Mouse (Mus musculus) ovary, adult 18-20 months (tissue): ENCODE data around the gene Ddx51.

ENCODE experiments used
- DNase-seq: peaks from one replicate; pipeline ENCODE4 v3.0.0; 2022; ENCODE audit warnings: low spot score, mixed read lengths

Ddx51 gene

DNA sequence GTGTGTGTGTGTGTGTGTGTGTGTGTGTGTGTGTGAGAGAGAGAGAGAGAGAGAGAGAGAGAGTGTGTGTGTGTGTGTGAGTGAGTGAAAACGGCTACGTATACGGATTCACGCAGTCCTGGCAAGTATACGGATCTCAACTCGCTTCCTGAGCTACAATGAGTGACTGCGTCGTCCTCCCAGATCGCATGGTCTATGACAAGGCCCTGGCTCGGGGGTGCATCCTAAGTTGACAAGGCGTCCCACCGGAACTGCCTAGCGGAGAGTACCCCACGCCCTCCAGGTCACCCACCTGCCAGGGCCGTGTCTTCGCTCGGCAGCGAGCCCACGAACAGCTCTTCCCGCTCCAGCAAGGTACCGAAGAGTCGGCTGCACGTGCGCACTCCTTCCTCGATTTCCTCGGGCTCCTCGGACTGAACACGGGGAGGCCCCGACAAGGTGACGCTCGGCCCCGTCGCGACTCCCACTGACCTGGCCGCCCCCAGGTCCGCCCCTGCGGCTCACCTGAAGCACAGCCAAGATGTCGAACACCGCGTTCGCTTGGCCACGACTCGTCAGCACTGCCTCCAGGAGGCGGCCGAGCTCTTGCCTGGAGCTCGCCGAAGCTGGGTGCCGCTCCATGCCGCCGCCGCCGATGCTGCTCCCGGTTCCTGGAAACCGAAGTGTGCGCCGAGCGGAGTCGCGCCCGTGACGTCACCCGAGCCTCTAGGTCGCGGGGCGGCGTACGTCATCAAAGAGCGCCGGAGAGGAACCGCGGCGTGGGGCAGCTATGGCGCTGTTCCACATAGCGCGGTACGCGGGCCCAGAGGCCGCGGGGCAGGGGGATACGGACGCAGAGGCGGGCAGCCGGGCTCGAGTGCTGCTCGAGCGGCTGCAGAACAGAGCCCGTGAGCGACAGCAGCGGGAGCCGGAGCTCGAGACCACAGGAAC, at the start of gene Ddx51, which contains the start of gene Noc4l:
Gene Ddx51 (plus strand): TSS at position 733 of the 930 bp plus-strand sequence.
Gene Noc4l (minus strand): TSS at position 699 of the 930 bp plus-strand sequence.
- peak; percentile 84 for DNase-seq

GRCm38 (mm10) chr5:110604311-110604710, 48.9 kb upstream of the Ddx51 start:
- DNase-seq: no peak

DNA sequence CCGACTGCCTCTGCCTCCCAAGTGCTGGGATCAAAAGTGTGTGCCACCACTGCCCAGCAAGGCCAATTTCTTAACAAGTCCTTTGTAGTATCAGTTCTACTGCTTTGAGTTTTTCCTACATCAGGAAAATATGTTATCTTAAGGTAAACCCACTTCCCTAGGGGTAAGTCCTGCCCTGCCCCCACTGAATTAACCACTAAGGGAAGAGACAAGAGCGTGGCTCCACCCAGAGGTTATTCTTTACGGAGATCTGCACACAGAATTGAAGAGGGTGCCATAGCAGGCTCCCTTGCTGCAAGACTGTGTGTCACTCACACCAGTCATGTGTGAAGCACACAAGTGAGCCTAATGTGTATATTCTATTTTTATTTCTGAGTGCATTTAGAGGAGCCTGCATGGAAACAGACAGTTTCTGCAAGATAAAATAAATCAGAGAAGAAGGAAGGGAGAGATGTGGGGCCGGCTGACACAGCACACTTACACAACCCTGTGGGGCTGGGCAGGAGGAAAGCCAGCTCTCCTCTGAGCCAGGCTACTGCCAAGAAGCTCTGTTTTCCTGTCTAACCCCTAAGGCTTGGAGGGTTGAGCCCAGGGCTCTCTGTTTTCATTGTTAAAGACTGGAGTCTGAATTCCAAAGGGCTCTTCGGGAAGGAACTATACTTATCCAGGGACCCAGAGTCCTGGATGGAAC, 47.6 kb upstream of the Ddx51 start:
- no peak for DNase-seq

DNA sequence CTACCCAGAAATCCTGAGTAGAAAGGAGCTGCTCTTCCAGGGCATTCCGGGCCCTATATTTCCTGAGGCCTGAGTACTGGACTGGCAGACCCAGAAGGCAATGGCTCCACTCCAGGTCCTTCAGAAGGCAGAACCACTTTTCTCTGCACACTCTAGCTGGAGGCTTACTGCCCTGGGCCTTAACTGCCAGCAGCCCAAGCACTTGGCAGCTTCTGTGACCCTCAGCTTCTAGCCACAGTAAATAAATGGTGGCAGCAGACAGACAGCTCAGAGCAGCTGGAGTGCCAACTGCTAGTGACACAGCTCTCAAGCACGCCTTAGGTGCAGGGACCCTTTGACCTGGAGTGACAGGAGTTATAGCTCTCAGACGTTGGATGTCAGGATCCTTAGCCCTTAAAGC, 45.5 kb upstream of the Ddx51 start:
- no peak for DNase-seq

DNA sequence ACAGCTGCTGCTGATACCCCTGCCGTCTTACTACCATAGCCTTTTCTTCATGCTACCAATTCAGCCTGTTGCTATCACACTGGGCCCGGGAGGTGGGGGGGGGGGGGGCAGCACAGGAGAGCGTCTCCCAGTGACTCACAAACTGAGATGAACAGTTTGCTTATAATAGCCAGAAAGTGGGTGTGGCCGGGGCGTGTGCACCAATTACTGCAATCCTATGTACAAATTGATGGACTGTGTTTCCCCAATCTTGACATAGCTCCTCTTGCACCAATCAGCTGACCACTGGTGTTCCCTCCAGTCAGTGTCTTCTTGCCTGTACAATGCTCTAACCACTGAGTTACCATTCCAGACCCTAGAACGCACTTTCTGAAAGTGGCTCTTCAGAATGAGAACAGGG, 44.9 kb upstream of the Ddx51 start:
- no peak for DNase-seq

DNA sequence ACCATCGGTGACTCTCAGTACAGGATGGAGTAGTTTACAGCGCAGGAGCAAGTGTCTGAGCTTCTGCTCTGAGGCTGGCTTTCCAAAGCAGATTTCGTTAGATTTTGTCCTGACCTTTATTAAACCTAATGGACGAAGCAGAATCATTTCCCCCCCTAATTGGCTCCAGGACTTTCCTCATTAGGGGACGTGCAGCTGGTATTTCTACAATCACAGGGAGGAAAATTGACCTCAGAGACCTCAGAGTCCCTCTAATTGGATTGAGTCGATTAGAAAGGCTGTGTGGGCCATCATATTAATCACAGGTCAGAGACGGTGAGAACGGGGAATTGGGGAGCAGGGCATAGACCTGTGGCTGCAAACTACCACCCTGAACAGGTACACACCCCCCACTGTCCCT, 44.3 kb upstream of the Ddx51 start:
- no peak for DNase-seq

- no peak for DNase-seq
These were observed 43.8 kb upstream of the Ddx51 start for GRCm38 (mm10) chr5:110609425-110609824.

DNA sequence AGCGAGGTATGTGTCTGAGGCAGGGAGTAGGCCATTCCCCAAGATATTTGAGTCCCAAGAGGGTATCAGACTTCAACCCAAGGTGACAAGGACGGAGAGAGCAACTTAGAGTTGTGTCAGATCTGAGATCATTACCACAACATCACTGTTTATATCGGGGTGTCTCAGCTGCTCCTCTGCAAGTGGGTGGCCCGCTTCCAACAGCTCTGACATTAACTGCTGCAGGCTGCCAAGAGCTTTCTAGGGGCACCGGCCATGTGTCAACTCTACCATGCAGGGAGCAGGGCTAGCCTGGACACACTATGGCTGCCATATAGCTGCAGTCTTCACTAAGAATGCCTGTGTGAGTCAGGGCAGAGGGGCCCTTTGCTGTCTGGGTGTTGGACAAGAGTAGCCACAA, 43.4 kb upstream of the Ddx51 start:
- DNase-seq: no peak

- DNase-seq: no peak
These were observed 42.8 kb upstream of the Ddx51 start for GRCm38 (mm10) chr5:110610484-110610883.

DNA sequence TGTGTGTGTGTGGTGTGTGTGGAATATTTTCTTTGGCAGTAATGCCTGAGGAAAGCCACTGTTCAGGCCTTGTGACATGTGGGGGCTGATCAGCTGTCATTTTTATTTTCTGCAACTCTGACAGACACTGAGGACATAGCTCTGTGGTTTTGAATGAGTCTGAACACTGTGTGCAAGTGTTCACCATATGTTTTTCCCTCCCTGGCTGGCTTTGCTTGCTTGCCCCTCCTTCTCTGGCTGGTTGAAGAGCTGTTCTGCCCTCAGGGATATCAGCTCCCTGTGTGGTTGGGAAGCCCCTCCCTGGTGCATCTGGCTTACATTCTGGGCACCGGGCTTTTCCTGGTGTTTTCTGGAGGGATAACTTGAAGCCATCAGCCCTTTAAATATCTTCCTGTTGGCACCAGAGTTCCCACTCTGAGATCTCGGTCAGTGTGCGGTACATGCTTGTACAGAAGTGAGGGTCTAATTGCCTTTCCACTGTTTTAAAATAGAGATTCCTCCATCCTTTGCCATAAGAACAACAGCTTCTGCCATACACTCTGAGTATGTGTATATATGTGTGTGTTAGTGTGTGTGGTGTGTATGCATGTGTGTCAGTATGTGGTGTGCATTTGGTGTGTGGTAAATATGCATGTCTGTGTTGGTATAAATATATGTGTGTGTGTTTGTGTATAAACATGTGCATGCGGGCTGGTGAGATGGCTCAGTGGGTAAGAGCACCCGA, 41.7 kb upstream of the Ddx51 start:
- DNase-seq: no peak

- DNase-seq: no peak
These were observed 34.0 kb upstream of the Ddx51 start for GRCm38 (mm10) chr5:110619226-110619625.

DNA sequence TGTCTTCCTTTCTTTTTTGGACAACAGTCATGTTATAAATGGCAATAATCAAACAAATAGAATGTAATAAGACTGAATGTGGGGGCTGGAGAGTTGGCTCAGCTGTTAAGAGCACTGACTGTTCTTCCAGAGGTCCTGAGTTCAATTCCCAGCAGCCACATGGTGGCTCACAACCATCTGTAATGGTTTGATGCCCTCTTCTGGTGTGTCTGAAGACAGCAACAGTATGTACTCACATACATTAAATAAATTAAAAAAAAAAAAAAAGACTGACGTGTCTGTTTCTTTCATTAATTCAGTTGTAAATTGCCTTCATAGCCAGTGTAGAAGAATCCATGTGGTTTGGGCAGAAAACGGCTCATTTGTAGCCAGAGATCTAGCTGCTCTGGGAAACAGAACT, 28.9 kb upstream of the Ddx51 start:
- no peak for DNase-seq

GRCm38 (mm10) chr5:110627351-110627750, 25.9 kb upstream of the Ddx51 start:
- DNase-seq: no peak

DNA sequence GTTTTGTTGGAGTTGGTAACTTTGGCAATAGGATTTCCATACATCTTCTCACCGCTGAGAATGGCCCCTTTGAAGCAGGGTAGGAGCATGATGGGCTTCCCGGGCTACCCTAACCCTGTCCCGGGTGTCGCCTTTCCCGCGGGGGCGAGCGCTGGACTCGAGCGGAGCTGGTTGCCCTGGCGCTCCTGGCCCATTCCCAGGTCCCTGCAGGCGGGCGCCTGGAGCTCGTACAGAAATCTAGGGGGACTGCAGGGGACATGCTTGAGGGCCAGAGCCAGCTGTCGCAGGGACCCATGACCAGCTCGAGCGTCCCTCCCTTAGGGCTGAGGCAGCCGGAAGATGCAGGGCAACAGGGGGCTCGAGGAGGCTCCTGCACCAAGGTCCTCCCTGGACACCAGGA, 25.1 kb upstream of the Ddx51 start:
- no peak for DNase-seq

- DNase-seq: peak; percentile 68
These were observed 23.6 kb upstream of the Ddx51 start for GRCm38 (mm10) chr5:110629525-110630120.

GRCm38 (mm10) chr5:110635951-110636707, 17.1 kb upstream of the Ddx51 start:
- no peak for DNase-seq

- DNase-seq: no peak
These were observed 14.8 kb upstream of the Ddx51 start for GRCm38 (mm10) chr5:110638306-110639074.

DNA sequence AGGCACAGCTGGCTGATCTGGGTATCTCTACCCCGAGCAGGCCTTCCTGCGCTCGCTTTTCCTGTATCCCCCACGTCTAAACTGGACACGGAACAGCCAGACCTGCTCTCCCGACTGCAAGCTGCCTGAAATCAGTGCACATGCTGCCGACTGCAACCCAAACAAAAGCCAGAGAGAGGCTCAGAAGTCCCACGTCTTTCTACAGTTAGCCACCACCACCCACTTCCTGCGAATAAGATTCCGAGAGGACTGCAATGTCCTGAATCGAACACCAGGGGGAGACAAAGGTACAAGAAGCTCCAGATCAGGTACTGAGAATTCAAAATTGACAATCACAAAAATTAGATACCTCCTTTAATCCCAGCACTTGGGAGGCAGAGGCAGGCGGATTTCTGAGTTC, 13.8 kb upstream of the Ddx51 start:
- peak; percentile 21 for DNase-seq

GRCm38 (mm10) chr5:110646377-110646776, 6.9 kb upstream of the Ddx51 start:
- DNase-seq: no peak

DNA sequence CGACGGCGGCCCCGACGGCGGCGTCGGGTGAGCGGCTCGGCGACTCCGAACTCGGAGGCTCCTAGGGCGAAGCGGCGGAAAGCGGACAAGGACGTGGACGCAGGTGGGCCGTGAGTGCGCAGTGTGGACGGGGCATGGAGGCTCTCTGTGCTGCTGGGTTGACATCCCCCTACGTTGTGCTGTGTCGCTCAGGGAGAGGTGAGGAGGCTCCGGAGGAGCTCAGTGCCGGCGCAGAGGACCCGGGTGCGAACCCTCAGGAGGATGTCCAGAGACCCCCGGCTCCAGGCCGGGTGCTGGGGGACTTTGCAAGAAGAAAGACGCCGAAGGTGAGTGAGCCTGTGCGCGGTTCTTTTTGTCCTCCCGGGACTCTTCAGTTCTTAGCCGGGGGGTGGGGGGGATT, 435 bp downstream of the Ddx51 start:
- no peak for DNase-seq

DNA sequence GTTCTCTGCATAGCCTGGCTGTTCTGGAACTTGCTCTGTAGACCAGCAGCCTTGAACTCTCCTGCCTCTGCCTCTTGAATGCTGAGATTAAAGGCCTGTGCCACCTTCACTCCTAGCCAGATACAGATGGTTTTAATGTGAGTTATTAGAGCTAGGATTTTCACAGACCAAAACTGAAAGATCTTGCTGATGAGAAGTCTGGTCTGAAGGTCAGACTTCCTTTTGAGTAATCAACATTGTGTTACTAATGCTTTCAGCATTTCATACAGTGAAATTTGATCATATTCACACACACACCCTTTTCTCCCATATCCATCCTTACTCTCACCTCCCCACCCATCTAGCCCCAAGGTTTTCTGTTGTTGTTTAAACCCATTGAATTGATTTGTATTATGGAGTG, 6.4 kb downstream of the Ddx51 start:
- DNase-seq: no peak
